Mouse (Mus musculus): ENCODE measurements around the gene Nell2. TPM values are rescaled to one million over a fixed set of nuclear protein-coding genes. Genes with fewer than 3 reads are reported as not detected.
"Not testable (repeated sequence)": the region's sequence is repeated elsewhere in the genome, so short reads cannot be mapped to it uniquely, and the experiment has no call there.

The Nell2 gene
- total and polyA plus RNA-seq, 2 experiments from 2014 or later: 0.11 TPM; not detected in 1

DNA sequence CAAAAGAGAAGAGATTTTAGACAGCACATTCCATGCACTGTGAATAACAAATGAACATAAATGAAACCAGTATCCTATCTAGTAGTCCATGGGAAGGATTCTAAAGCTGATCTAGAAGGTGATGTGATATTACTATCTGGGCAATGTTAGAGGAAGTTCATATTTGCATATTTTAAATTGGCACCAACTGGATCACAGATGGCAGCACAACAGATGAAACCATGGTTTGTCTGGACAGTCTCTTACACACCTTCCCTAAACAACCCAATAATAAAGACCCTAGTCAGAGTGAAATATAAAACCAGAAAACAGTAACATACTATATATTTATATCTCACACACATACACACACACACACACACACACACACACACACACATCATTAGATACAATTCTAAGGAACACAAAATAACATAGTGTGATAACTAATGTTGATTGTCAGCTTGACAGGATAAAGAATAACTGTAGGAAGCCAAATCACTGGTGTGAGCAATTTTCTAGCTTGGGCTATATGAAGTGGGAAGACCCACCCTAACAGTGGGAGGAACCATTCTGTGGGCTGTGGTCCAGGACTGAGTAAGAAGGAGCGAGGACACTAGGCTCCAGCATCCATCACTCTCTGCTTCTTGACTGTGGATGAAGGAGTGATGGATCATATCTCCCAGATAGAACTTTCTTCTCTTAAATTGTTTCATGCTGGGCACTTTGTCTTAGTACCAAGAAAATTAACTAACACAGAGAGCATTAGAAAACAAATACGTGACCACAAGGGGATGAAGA lies 268.5 kb downstream of the Nell2 start:
- WGBS: 70% methylated on average over 2 of the region's 2 CpGs
- Histone ChIP-seq H3K9me3 (replicated peaks; ENCODE audit: control insufficient read depth, low read length) (no peaks in the 10 kb centered on the region), H3K4me2 (ENCODE audit: low read depth, low read length) (no peak overlapping the region), H3K36me3 (replicated peaks; ENCODE audit: control insufficient read depth, insufficient read depth, low read length) (no peaks in the 10 kb centered on the region), H3K27me3 (ENCODE audit: control insufficient read depth, insufficient read depth, low read length) (no peaks in the 10 kb centered on the region), H3K4me1 (ENCODE audit: control insufficient read depth, insufficient read depth) (no peaks in the 10 kb centered on the region), H3K4me3 (ENCODE audit: low read depth, low read length) (no peak overlapping the region), H3K9ac (replicated peaks; ENCODE audit: low read depth, low read length) (no peak overlapping the region), H3K27ac (ENCODE audit: low read depth) (no peak overlapping the region)
- TF ChIP-seq CTCF (IDR thresholded peaks at IDR 0.05; ENCODE audit: low read depth): no peak
- no peak for TF ChIP-seq EP300 (IDR thresholded peaks at IDR 0.05; ENCODE audit: low read depth)
- no peak for ATAC-seq (ENCODE audit: insufficient read depth, low read depth)
- no peak for DNase-seq (ENCODE audit: low spot score)

DNA sequence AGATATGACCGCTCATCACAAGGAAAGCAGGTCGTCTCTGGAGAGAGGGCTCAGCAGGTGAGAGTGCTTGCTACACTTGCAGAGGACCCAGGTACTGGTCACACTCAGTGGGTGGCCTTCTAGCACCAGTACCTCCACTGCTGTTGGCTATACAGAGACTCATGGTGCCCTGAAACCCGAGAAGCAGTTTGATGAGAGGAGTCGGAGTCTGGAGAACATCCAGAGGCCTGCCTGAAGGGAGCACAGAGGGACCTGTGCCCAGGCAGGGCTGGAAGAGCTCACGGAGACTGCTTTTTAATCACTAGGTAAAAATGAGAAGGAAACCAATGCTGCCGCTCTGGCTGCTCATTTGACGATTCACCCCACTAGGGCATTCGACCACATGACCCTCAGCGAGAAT lies 271.2 kb downstream of the Nell2 start:
- H3K4me3 ChIP-seq (ENCODE audit: low read depth, low read length): no peak overlapping the region
- DNase-seq (ENCODE audit: low spot score): no peak
- H3K27me3 ChIP-seq (ENCODE audit: control insufficient read depth, insufficient read depth, low read length): no peaks in the 10 kb centered on the region
- H3K36me3 ChIP-seq (replicated peaks; ENCODE audit: control insufficient read depth, insufficient read depth, low read length): no peaks in the 10 kb centered on the region
- H3K4me2 ChIP-seq (ENCODE audit: low read depth, low read length): no peak overlapping the region
- H3K9ac ChIP-seq (replicated peaks; ENCODE audit: low read depth, low read length): no peak overlapping the region
- no peak for TF ChIP-seq CTCF (IDR thresholded peaks at IDR 0.05; ENCODE audit: low read depth)
- TF ChIP-seq EP300 (IDR thresholded peaks at IDR 0.05; ENCODE audit: low read depth): no peak
- no peaks in the 10 kb centered on the region for H3K9me3 ChIP-seq (replicated peaks; ENCODE audit: control insufficient read depth, low read length)
- no peaks in the 10 kb centered on the region for H3K4me1 ChIP-seq (ENCODE audit: control insufficient read depth, insufficient read depth)
- H3K27ac ChIP-seq (ENCODE audit: low read depth): no peak overlapping the region
- no peak for ATAC-seq (ENCODE audit: insufficient read depth, low read depth)
- WGBS: 54% methylated on average over 9 of the region's 9 CpGs

DNA sequence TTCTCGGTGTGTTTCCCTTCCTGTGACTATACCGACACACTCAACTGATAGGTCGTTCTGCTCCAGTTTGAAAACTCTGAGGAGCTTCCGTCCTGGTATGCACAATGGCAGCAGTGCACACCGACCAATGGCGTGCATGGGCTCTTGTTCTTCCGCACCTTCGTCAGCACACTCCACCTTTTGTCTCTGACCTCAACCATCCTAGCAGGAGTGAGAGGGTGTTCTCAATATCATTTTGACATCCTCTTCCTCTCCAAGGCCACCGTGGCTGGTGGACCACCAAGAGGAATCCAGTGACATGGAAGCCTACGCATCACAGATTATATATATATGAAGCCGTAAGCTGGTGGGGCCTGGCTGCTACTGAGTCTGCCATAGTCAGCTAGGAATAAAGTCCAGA lies 282.8 kb downstream of the Nell2 start:
- H3K9ac ChIP-seq (replicated peaks; ENCODE audit: low read depth, low read length): no peak overlapping the region
- ATAC-seq (ENCODE audit: insufficient read depth, low read depth): no peak

DNA sequence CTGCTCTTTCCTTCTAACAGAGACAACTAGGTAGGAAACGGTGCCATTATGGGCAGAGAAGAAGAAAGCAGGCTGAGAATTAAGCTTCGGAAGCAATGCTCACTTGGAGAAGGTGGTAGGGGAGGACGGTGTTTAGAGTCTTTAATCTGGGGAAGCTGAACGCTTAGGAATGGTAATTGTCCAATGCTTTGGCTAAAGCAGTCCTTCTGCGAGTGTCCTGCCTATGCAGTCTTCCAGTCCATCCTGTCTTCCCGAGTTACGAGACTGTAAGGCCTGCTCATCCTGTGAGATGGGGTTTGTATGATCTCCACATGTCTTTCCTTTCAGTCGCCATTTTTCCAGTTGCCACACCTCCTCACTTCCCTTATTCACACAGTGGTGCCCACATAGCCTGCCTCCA lies 284.5 kb downstream of the Nell2 start:
- 77% methylated on average over 8 of the region's 8 CpGs for WGBS
- TF ChIP-seq CTCF (IDR thresholded peaks at IDR 0.05; ENCODE audit: low read depth) (no peak), EP300 (IDR thresholded peaks at IDR 0.05; ENCODE audit: low read depth) (no peak)
- no peak for ATAC-seq (ENCODE audit: insufficient read depth, low read depth)

More for the DNA sequence above, 282.8 kb downstream of the Nell2 start:
- DNase-seq (ENCODE audit: low spot score): no peak
- no peak overlapping the region for H3K27ac ChIP-seq (ENCODE audit: low read depth)
- no peak overlapping the region for H3K4me3 ChIP-seq (ENCODE audit: low read depth, low read length)
- H3K9me3 ChIP-seq (replicated peaks; ENCODE audit: control insufficient read depth, low read length): no peaks in the 10 kb centered on the region
- no peaks in the 10 kb centered on the region for H3K4me1 ChIP-seq (ENCODE audit: control insufficient read depth, insufficient read depth)
- H3K36me3 ChIP-seq (replicated peaks; ENCODE audit: control insufficient read depth, insufficient read depth, low read length): no peaks in the 10 kb centered on the region
- no peak for TF ChIP-seq EP300 (IDR thresholded peaks at IDR 0.05; ENCODE audit: low read depth)
- TF ChIP-seq CTCF (IDR thresholded peaks at IDR 0.05; ENCODE audit: low read depth): no peak
- no peak overlapping the region for H3K4me2 ChIP-seq (ENCODE audit: low read depth, low read length)
- WGBS: 87% methylated on average over 11 of the region's 11 CpGs
- no peaks in the 10 kb centered on the region for H3K27me3 ChIP-seq (ENCODE audit: control insufficient read depth, insufficient read depth, low read length)

DNA sequence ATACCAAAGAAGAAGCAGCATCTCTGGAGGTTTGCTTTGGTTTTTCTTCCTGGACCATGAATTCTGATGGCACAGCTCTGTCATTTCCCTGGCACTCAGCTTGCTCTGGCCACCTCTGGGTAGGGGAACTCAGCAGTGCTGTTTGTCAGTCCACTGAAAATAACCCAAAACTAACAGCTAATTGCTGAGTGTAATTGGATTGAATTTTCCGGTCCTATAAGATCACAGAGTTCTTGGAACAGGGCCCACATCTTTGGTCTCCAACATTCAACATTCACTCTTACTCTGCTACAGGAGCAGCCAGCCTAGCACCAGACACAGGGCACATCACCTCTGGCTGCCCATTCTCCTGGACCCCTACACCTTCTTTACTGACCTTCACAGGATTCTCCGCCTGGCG lies 287.2 kb downstream of the Nell2 start:
- DNase-seq (ENCODE audit: low spot score) (no peak), ATAC-seq (ENCODE audit: insufficient read depth, low read depth) (no peak)
- no peaks in the 10 kb centered on the region for H3K27me3 ChIP-seq (ENCODE audit: control insufficient read depth, insufficient read depth, low read length)
- H3K36me3 ChIP-seq (replicated peaks; ENCODE audit: control insufficient read depth, insufficient read depth, low read length): no peaks in the 10 kb centered on the region
- H3K4me3 ChIP-seq (ENCODE audit: low read depth, low read length): no peak overlapping the region
- H3K4me2 ChIP-seq (ENCODE audit: low read depth, low read length): no peak overlapping the region
- H3K9me3 ChIP-seq (replicated peaks; ENCODE audit: control insufficient read depth, low read length): no peaks in the 10 kb centered on the region
- H3K9ac ChIP-seq (replicated peaks; ENCODE audit: low read depth, low read length): no peak overlapping the region
- 87% methylated on average over 3 of the region's 3 CpGs for WGBS
- no peak overlapping the region for H3K27ac ChIP-seq (ENCODE audit: low read depth)
- no peaks in the 10 kb centered on the region for H3K4me1 ChIP-seq (ENCODE audit: control insufficient read depth, insufficient read depth)
- no peak for TF ChIP-seq EP300 (IDR thresholded peaks at IDR 0.05; ENCODE audit: low read depth)
- no peak for TF ChIP-seq CTCF (IDR thresholded peaks at IDR 0.05; ENCODE audit: low read depth)

More for the DNA sequence above, 284.5 kb downstream of the Nell2 start:
- H3K27me3 ChIP-seq (ENCODE audit: control insufficient read depth, insufficient read depth, low read length): no peaks in the 10 kb centered on the region
- no peaks in the 10 kb centered on the region for H3K9me3 ChIP-seq (replicated peaks; ENCODE audit: control insufficient read depth, low read length)
- no peak for DNase-seq (ENCODE audit: low spot score)
- no peaks in the 10 kb centered on the region for H3K36me3 ChIP-seq (replicated peaks; ENCODE audit: control insufficient read depth, insufficient read depth, low read length)
- H3K27ac ChIP-seq (ENCODE audit: low read depth): no peak overlapping the region
- no peaks in the 10 kb centered on the region for H3K4me1 ChIP-seq (ENCODE audit: control insufficient read depth, insufficient read depth)
- no peak overlapping the region for H3K4me2 ChIP-seq (ENCODE audit: low read depth, low read length)
- no peak overlapping the region for H3K4me3 ChIP-seq (ENCODE audit: low read depth, low read length)
- no peak overlapping the region for H3K9ac ChIP-seq (replicated peaks; ENCODE audit: low read depth, low read length)

DNA sequence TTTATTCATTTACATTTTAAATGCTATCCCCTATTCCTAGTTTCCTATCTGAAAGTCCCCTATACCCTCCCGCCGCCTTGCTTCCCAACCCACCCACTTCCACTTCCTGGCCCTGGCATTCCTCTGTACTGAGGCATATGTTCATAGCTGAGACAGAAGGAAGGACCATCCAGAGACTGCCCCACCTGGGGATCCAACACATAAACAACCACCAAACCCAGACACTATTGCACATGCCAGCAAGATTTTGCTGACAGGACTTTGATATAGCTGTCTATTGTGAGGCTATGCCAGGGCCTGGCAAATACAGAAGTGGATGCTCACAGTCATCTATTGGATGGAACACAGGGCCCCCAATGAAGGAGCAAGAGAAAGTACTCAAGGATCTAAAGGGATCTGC lies 291.3 kb downstream of the Nell2 start:
- not testable (repeated sequence) for H3K4me2 ChIP-seq (ENCODE audit: low read depth, low read length); DNase-seq (ENCODE audit: low spot score); H3K27me3 ChIP-seq (ENCODE audit: control insufficient read depth, insufficient read depth, low read length); H3K4me1 ChIP-seq (ENCODE audit: control insufficient read depth, insufficient read depth); ATAC-seq (ENCODE audit: insufficient read depth, low read depth); H3K9me3 ChIP-seq (replicated peaks; ENCODE audit: control insufficient read depth, low read length); H3K36me3 ChIP-seq (replicated peaks; ENCODE audit: control insufficient read depth, insufficient read depth, low read length); H3K4me3 ChIP-seq (ENCODE audit: low read depth, low read length); H3K9ac ChIP-seq (replicated peaks; ENCODE audit: low read depth, low read length); H3K27ac ChIP-seq (ENCODE audit: low read depth)
- WGBS: 70% methylated on average over 2 of the region's 2 CpGs

All from heart, postnatal 0 days (tissue).